Mouse (Mus musculus) embryonic facial prominence, embryonic 10.5 days (tissue): ENCODE measurements at regions not wholly inside any gene's neighbourhood (a gene's known extent, or its start where the extent isn't known, plus 50 kb on each side); places are given as distances from the start of the nearest gene placed in this dataset.

ENCODE experiments used
- DNase-seq: peaks from one replicate; pipeline ENCODE4 v3.0.0-alpha.2; 2017; ENCODE audit warnings: low spot score
- H3K27ac ChIP-seq: fragments of 300-500 bp; sonication (generic); replicated peaks from 2 replicates; pipeline ENCODE4 v1.5.1; 2016; ENCODE audit warnings: mild to moderate bottlenecking
- H3K27me3 ChIP-seq: fragments of 300-500 bp; sonication (generic); replicated peaks from 2 replicates; pipeline ENCODE4 v1.6.1; 2016; ENCODE audit warnings: low read depth, mild to moderate bottlenecking; ENCODE audit not compliant: poor library complexity, severe bottlenecking
- H3K36me3 ChIP-seq: fragments of 300-500 bp; sonication (generic); replicated peaks from 2 replicates; pipeline ENCODE4 v1.6.1; 2016; ENCODE audit warnings: mild to moderate bottlenecking, moderate library complexity
- H3K4me1 ChIP-seq: fragments of 300-500 bp; sonication (generic); 2 replicates; pipeline ENCODE4 v1.6.1; 2016
- H3K4me3 ChIP-seq: fragments of 300-500 bp; sonication (generic); 2 replicates; pipeline ENCODE4 v1.5.1; 2016; ENCODE audit warnings: mild to moderate bottlenecking, moderate library complexity
- H3K9me3 ChIP-seq: fragments of 300-500 bp; sonication (generic); 2 replicates; pipeline ENCODE4 v1.6.1; 2016; ENCODE audit warnings: mild to moderate bottlenecking
- whole genome bisulfite sequencing: fragments of 180-500 bp; shearing (Covaris S2); methylation state at CpG from one replicate; pipeline ENCODE4 v1.1.7; 2016; 5-methylcytosine and 5-hydroxymethylcytosine counted together

- Histone ChIP-seq H3K4me1 (no peaks in the 10 kb centered on the region), H3K9me3 (no peaks in the 10 kb centered on the region), H3K4me3 (no peak overlapping the region), H3K36me3 (no peaks in the 10 kb centered on the region), H3K27ac (no peak overlapping the region), H3K27me3 (no peaks in the 10 kb centered on the region)
- DNase-seq = no peak
- 75% methylated on average over 1 of the region's 1 CpGs for WGBS
Measured at GRCm38 (mm10) chr7:70205900-70206299, 160.6 kb downstream of the Nr2f2 start.

- Histone ChIP-seq H3K4me3 (no peak overlapping the region), H3K27me3 (no peaks in the 10 kb centered on the region), H3K4me1 (no peaks in the 10 kb centered on the region), H3K27ac (no peak overlapping the region), H3K9me3 (no peaks in the 10 kb centered on the region), H3K36me3 (no peaks in the 10 kb centered on the region)
- DNase-seq = peak; percentile 34
- 83% methylated on average over 4 of the region's 4 CpGs for WGBS
Measured at GRCm38 (mm10) chr7:70200188-70200587, 166.3 kb downstream of the Nr2f2 start.

GRCm38 (mm10) chr7:70178956-70179355, 187.6 kb downstream of the Nr2f2 start:
- WGBS = 82% methylated on average over 2 of the region's 2 CpGs
- Histone ChIP-seq H3K27ac (no peak overlapping the region), H3K4me1 (no peaks in the 10 kb centered on the region), H3K36me3 (no peaks in the 10 kb centered on the region), H3K9me3 (no peaks in the 10 kb centered on the region), H3K27me3 (peaks cover 59% of the 10 kb centered on the region), H3K4me3 (no peak overlapping the region)
- DNase-seq = no peak

GRCm38 (mm10) chr7:70178006-70178405, 188.5 kb downstream of the Nr2f2 start:
- WGBS = 86% methylated on average over 2 of the region's 2 CpGs
- no peak for DNase-seq
- Histone ChIP-seq H3K4me3 (no peak overlapping the region), H3K9me3 (no peaks in the 10 kb centered on the region), H3K27me3 (peaks cover 55% of the 10 kb centered on the region), H3K4me1 (no peaks in the 10 kb centered on the region), H3K36me3 (no peaks in the 10 kb centered on the region), H3K27ac (no peak overlapping the region)

GRCm38 (mm10) chr7:70176686-70177259, 189.8 kb downstream of the Nr2f2 start:
- Histone ChIP-seq H3K9me3 (no peaks in the 10 kb centered on the region), H3K36me3 (no peaks in the 10 kb centered on the region), H3K27ac (no peak overlapping the region), H3K4me1 (no peaks in the 10 kb centered on the region), H3K27me3 (peaks cover 53% of the 10 kb centered on the region), H3K4me3 (no peak overlapping the region)
- DNase-seq = no peak
- 86% methylated on average over 16 of the region's 16 CpGs for WGBS

GRCm38 (mm10) chr7:70176086-70176485, 190.4 kb downstream of the Nr2f2 start:
- H3K4me3 ChIP-seq = no peak overlapping the region
- no peaks in the 10 kb centered on the region for H3K36me3 ChIP-seq
- 79% methylated on average over 7 of the region's 7 CpGs for WGBS
- no peaks in the 10 kb centered on the region for H3K9me3 ChIP-seq
- H3K27me3 ChIP-seq = peaks cover 47% of the 10 kb centered on the region
- H3K27ac ChIP-seq = no peak overlapping the region
- no peaks in the 10 kb centered on the region for H3K4me1 ChIP-seq
- DNase-seq = no peak

GRCm38 (mm10) chr7:70172431-70172830, 194.1 kb downstream of the Nr2f2 start:
- Histone ChIP-seq H3K27me3 (peaks cover 36% of the 10 kb centered on the region), H3K27ac (no peak overlapping the region)
- DNase-seq = no peak

GRCm38 (mm10) chr7:70171456-70171855, 195.1 kb downstream of the Nr2f2 start:
- Histone ChIP-seq H3K9me3 (no peaks in the 10 kb centered on the region), H3K4me3 (no peak overlapping the region), H3K4me1 (0 out of 2 replicates have a peak, but pooled peaks cover 2% of the 10 kb centered on the region), H3K27me3 (peaks cover 28% of the 10 kb centered on the region), H3K36me3 (no peaks in the 10 kb centered on the region), H3K27ac (no peak overlapping the region)
- DNase-seq = no peak
- WGBS = 57% methylated on average over 4 of the region's 4 CpGs

More at GRCm38 (mm10) chr7:70172431-70172830, 194.1 kb downstream of the Nr2f2 start:
- H3K9me3 ChIP-seq = no peaks in the 10 kb centered on the region
- H3K4me1 ChIP-seq = no peaks in the 10 kb centered on the region
- 53% methylated on average over 7 of the region's 7 CpGs for WGBS
- H3K36me3 ChIP-seq = no peaks in the 10 kb centered on the region
- no peak overlapping the region for H3K4me3 ChIP-seq

- no peak for DNase-seq
- Histone ChIP-seq H3K4me3 (no peak overlapping the region), H3K4me1 (peaks cover 8% of the 10 kb centered on the region; the same call in 1 of the 2 replicates), H3K27ac (no peak overlapping the region), H3K27me3 (peaks cover 30% of the 10 kb centered on the region), H3K36me3 (no peaks in the 10 kb centered on the region), H3K9me3 (no peaks in the 10 kb centered on the region)
- 44% methylated on average over 4 of the region's 4 CpGs for WGBS
Measured at GRCm38 (mm10) chr7:70168080-70168479, 198.5 kb downstream of the Nr2f2 start.

GRCm38 (mm10) chr7:70166081-70166480, 200.5 kb downstream of the Nr2f2 start:
- Histone ChIP-seq H3K27ac (no peak overlapping the region), H3K9me3 (no peaks in the 10 kb centered on the region), H3K4me3 (no peak overlapping the region), H3K36me3 (no peaks in the 10 kb centered on the region), H3K27me3 (peaks cover 48% of the 10 kb centered on the region), H3K4me1 (peaks cover 8% of the 10 kb centered on the region; the same call in 1 of the 2 replicates)
- WGBS = 57% methylated on average over 5 of the region's 5 CpGs
- no peak for DNase-seq

- 45% methylated on average over 4 of the region's 4 CpGs for WGBS
- Histone ChIP-seq H3K27me3 (peaks cover 50% of the 10 kb centered on the region), H3K4me3 (no peak overlapping the region), H3K27ac (no peak overlapping the region), H3K9me3 (no peaks in the 10 kb centered on the region), H3K36me3 (no peaks in the 10 kb centered on the region), H3K4me1 (peaks cover 8% of the 10 kb centered on the region; the same call in 1 of the 2 replicates)
- no peak for DNase-seq
Measured at GRCm38 (mm10) chr7:70165501-70165900, 201.0 kb downstream of the Nr2f2 start.

- 49% methylated on average over 6 of the region's 6 CpGs for WGBS
- Histone ChIP-seq H3K4me3 (no peak overlapping the region), H3K27me3 (peaks cover 52% of the 10 kb centered on the region), H3K4me1 (peaks cover 8% of the 10 kb centered on the region; the same call in 1 of the 2 replicates), H3K9me3 (no peaks in the 10 kb centered on the region), H3K27ac (no peak overlapping the region), H3K36me3 (no peaks in the 10 kb centered on the region)
- no peak for DNase-seq
Measured at GRCm38 (mm10) chr7:70164691-70165193, 201.8 kb downstream of the Nr2f2 start.

- no peak for DNase-seq
- no peaks in the 10 kb centered on the region for H3K4me1 ChIP-seq
- WGBS = 51% methylated on average over 8 of the region's 8 CpGs
- H3K36me3 ChIP-seq = no peaks in the 10 kb centered on the region
- no peak overlapping the region for H3K4me3 ChIP-seq
- H3K27ac ChIP-seq = no peak overlapping the region
- H3K27me3 ChIP-seq = peaks cover 74% of the 10 kb centered on the region
- no peaks in the 10 kb centered on the region for H3K9me3 ChIP-seq
Measured at GRCm38 (mm10) chr7:70158531-70158930, 208.0 kb downstream of the Nr2f2 start.
